Mouse (Mus musculus) bone marrow macrophage, adult 2 months (primary cell): ENCODE results near the gene Tmem217.

Experiments used
- CTCF ChIP-seq: IDR thresholded peaks from 2 replicates; pipeline ENCODE4 v1.5.1; 2012; ENCODE audit warnings: low read depth, mild to moderate bottlenecking, low read length, moderate library complexity
- POLR2A ChIP-seq: IDR thresholded peaks from 2 replicates; pipeline ENCODE4 v1.6.1; 2012; ENCODE audit warnings: mild to moderate bottlenecking, low read depth, low read length, borderline replicate concordance

DNA sequence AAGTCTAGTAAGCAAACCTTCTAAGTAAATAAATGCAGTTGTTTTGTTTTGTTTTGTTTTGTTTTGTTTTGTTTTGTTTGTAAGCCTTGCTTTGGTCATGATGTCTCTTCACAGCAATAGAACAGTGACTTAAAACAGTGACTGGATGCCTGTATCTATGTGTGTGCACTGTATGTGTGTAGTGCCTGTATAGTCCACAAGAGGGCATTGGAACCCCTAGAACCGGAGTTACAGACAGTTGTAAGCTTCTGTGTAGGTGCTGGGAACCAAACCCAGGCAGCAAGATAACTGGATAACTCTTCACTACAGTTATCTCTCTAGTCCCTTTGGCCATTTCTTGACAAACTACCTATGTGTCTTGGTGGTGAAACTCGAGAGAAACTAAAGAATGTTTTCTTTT lies 26.6 kb downstream of the Tmem217 start:
- TF ChIP-seq POLR2A, result no peak
- TF ChIP-seq CTCF, result no peak
